Mouse (Mus musculus) retina, postnatal 1 day (tissue): ENCODE measurements at regions not wholly inside any gene's neighbourhood (a gene's known extent, or its start where the extent isn't known, plus 50 kb on each side); places are given as distances from the start of the nearest gene placed in this dataset.
"Not testable (repeated sequence)": the region's sequence is repeated elsewhere in the genome, so short reads cannot be mapped to it uniquely, and the experiment has no call there.

Source experiments
- DNase-seq: peaks from one replicate; pipeline ENCODE4 v3.0.0-alpha.2; 2012

DNA sequence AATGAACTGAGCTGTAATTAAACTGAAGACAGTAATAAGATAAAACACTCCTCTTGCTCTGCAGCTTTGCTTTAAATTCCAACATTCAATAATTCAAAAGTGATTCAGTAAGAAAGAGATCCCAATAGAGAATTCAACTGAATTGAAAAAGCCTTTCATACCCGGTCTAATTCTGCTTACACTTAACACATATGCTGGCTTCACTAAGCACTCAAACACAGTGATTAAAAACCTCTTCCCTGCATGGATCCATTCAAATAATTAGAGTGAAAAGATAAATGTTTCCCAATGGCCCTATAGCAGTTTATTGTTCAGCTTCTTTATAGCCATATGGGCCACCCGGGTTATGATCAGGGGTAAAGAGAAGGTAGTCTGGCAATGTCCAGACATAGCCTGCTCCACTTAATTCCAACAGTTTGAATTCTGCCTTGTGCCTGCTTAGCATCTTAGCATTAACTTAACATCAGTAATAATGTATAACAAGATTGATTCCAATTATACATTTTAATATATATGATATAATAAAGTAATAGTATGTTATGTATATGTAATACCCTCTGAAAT lies 659.9 kb upstream of the Kcnd2 start:
- no peak for DNase-seq

GRCm38 (mm10) chr6:20572621-20573020 lies 642.7 kb upstream of the Kcnd2 start:
- no peak for DNase-seq

- DNase-seq = no peak
Measured at GRCm38 (mm10) chr6:20574734-20575133, 640.6 kb upstream of the Kcnd2 start.

- DNase-seq = peak; percentile 3
Measured at GRCm38 (mm10) chr6:20598783-20599182, 616.5 kb upstream of the Kcnd2 start.

- no peak for DNase-seq
Measured at GRCm38 (mm10) chr6:20604170-20604569, 611.1 kb upstream of the Kcnd2 start.

- DNase-seq = no peak
Measured at GRCm38 (mm10) chr6:20620476-20620875, 594.8 kb upstream of the Kcnd2 start.

DNA sequence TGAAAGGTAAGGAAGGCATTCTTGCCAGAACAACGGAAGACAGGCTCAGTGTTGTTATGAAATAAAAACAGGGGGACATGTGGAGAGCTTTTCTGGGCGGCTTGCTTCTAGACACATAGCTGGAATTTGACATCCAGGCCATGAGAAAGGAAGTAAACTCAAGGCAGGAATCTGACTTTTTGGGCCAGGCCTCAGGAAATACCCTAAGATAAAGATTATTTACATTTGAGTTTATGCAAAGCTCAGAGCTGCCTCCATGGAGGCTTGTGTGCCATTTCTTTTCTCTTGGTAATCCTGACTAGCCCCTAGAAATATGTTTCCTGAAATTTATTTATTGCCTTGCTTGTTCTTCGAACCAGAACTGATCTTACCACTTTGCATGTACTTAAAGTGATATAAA lies 588.9 kb upstream of the Kcnd2 start:
- DNase-seq = no peak

- DNase-seq = no peak
Measured at GRCm38 (mm10) chr6:20627071-20627470, 588.2 kb upstream of the Kcnd2 start.

DNA sequence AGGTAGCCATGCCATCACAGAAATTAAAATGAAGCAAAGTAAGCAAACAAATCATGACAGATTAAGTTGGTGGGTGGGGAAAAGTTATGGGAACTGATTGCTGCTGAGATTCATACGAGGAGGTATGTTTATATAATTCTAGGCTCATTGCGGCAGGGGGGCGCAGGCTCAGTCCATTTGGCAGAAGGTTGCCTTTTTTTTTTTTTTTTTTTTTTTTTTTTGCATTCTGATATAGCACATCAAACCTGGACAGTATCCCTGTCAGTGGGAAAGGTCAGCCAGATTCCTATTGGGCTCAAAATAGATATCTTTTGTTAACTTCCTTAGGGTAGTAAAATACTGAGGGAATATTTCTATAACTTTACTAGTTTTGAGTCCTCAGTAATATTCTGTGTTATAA lies 575.0 kb upstream of the Kcnd2 start:
- DNase-seq = no peak

- peak; percentile 1 for DNase-seq
Measured at GRCm38 (mm10) chr6:20641375-20641774, 573.9 kb upstream of the Kcnd2 start.

DNA sequence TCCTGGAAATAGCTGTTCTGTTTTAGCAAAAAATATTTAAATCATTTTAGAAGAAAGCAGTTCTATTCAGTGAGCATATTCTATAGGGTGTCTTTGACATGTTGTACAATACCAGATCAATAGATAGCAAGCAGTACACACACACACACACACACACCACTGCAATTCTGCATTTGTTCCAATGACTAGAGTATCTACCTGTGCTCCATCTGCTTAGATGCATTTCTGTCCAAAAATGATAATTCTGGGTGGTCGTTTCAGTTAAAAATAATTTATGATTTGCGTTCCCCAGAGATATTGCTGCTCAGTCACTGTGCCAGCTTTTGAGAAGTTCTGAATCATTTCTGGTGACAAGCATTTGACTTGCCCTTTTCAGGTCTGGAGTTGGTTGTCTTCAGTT lies 573.5 kb upstream of the Kcnd2 start:
- DNase-seq = no peak

DNA sequence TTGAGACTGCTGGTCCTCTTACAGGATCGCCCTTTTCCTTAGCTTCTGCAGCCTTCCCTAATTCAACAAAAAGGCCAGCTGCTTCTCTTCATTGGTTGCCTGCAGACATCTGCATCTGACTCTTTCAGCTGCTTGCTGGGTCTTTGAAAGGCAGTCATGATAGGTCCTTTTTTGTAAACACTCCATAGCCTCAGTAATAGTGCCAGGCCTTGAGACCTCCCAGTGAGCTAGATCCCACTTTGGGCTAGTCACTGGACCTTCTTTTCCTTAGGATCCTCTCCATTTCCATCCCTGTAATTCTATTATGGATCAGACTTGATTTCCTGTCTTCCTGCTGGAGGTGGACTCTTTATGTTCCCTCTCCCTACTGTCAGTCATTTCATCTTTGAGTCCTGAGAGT lies 558.3 kb upstream of the Kcnd2 start:
- DNase-seq = no peak

GRCm38 (mm10) chr6:20673219-20673618 lies 542.1 kb upstream of the Kcnd2 start:
- DNase-seq = peak; percentile 3

- DNase-seq = not testable (repeated sequence)
Measured at GRCm38 (mm10) chr6:20686447-20687238, 528.7 kb upstream of the Kcnd2 start.

DNA sequence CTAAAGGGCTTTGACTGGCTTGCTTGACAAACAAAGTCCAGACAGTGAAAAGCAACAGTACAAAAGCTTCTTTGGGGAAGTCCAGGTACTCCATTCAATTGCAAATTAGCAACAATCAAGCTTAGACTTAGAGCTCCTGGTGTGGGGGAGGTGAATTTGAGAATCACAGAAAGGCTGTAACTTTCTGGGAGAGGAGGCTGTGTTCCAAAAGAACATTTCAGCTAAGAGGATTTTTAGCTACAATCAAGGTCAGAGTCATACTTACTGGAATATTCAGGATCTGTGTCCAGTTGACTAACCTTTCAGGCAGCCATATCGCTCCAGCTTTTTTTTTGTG lies 528.1 kb upstream of the Kcnd2 start:
- DNase-seq = not testable (repeated sequence)

GRCm38 (mm10) chr6:20725948-20726347 lies 489.4 kb upstream of the Kcnd2 start:
- DNase-seq = no peak

DNA sequence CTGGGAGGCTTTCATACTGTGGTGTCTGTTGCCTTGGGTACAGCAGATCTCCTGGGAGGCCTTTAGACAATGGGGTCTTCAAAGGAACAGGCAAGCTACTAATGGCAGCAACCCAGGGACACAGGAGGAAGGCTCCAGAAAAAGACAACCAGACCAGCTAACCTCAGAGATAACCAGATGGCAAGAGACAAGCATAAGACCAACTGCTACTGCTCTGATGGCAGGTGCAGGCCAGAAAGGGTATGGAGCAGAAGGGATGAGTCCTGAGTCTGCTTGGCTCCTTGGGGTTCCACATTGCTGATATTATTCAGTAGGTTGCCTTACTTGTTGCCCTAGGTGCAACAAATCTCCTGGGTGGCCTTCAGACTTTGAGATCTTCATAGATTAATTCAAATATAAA lies 476.2 kb upstream of the Kcnd2 start:
- no peak for DNase-seq

DNA sequence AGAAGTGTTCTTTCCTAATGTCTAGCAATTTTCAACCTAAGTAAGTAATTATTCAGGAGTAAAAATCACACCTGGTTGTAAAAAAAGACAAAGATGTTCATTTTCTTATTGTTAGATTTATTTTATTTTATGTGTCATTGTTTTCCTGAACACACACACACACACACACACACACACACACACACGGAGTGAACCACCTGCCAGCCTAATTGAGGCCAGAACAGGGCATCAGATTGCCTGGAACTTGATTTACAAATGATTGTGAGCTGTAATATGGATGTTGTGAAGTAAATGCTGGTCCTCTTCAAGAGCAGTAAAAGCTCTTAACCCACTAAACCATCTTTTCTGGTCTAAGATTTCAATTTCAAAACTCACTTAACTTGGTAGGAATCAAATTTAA lies 474.9 kb upstream of the Kcnd2 start:
- no peak for DNase-seq

DNA sequence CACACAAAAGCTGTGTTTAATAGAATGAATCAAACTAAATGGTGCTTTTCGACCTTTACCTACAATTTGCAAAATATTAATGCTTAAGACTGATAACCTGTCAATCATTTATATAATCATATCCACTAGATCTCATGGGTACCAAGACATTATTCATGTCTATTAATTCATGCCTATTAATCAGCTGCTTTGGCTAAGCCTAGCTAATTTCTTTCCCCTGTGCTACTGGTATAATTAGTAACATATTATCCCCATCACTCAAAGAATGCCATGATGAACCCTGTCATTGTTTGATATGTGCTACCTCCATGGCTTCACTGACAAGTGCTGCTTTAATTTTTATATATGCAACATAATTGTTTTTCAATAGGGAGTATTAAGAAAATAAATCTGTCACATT lies 474.1 kb upstream of the Kcnd2 start:
- DNase-seq = no peak

DNA sequence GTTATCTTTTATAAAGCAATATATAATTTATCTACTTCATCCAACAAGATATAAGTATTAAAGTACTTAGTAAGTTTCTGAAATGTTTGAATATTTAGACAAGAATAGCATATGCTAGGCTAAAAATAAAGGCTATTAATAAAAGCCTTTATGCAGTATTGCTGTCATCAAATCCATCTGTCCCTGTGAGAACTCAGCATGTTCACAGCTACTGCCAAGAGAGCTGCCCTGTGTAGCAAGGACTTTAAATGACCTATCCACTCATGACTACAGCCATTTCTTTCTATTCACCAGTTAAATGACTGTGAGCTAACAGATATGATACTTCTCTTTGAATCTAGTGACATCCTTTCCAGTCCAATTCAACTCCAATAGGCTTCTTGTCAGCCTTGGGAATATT lies 458.1 kb upstream of the Kcnd2 start:
- no peak for DNase-seq

GRCm38 (mm10) chr6:20761300-20761699 lies 454.0 kb upstream of the Kcnd2 start:
- DNase-seq = no peak

DNA sequence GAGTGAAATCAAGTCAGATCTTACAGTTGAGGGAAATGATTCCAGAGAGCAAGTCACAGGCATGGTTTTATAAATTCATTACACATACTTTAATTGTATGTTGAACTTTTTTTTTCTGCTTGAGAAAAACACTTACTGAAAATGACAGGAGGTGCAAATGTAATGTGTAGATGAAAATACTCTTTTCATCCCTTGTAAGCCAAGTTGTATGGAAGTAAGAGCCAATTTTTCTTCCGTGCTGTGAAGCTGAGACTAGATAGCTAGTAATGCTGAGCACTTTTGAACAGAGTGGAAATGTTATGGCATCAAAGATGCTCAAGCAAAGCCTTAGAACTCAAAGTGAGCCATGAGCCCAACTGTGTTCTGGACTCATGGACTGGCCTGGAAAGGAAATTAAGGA lies 439.4 kb upstream of the Kcnd2 start:
- no peak for DNase-seq
